Mouse (Mus musculus) ovary, postnatal 10 days (tissue): Measurements from ENCODE around the gene Cntn2.

Experiments used
- DNase-seq: peaks from one replicate; pipeline ENCODE4 v3.0.0; 2022; ENCODE audit warnings: low spot score

Cntn2 gene

DNA sequence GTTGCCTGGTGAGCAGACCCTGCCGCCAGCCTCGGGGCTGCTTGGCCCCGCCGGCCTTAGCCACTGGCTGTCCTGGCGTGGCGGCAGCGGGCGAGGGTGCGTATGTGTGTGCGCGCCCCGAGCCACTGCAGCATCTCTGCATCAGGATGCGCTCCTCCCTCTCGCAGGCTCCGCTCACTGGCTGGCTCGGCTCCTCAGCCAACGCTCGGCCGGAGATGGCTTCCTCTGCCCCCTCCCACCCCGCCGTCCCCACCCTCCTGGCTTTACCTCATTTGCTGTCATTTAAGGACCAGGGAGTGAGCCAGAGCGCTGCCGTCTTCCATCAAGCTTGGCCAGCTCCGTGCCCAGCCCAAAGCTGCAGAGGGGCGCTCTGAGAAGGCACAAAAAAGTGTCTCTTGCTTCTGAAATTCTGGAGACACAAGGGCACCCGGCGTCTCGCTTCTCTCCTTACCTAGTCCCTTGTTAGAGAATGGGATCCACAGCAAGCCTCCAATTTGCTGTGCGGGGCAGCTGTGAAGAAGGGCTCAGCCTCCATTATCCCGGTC lies at the start of gene Cntn2:
Cntn2 (minus strand) TSS at position 495 of the 545 bp plus-strand sequence.
- DNase-seq = no peak

DNA sequence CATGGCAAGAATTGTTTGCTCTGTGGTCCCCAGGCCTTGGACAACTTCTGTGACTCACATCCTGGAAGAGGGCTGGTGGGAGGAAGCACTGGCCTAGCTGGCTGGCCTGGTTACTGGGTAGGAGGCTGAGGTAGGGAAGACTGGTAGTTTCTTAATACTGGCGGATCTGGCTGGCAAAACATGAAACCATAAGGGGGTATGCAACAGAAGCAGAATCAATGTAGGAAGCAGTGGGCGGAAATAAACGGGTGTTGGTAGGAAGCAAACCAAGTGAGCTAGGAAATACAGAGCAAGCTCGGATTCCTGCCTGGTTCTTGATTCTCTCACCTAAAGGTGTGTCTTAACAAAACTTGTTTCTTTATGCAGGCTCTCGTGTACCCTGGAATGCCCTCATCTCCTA lies 49.1 kb upstream of the Cntn2 start:
- DNase-seq = no peak

DNA sequence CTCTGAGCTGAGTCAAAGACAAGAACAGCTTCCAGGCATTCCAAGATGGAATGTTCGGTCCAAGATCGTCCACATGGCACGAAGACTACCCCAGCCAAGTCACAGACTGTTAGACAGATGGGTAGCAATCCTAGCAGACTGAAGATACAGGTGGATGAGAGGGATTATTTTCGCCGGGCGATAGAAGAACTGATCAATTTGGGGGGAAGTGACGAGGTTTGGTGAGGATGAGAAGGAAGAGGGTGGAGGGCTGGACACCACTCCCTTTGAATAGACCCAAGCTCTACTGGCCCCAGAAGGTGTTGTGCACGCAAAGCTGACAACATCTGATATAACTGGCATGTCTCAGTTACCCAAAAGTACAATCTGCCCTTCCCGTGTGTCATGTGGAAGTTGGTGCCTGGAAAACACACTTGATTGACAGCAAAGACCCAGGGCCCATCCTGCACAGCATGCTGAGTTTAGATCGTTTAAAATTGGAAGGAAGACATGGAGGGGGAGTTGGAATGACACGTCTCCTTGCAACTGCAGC lies 48.4 kb upstream of the Cntn2 start:
- no peak for DNase-seq

DNA sequence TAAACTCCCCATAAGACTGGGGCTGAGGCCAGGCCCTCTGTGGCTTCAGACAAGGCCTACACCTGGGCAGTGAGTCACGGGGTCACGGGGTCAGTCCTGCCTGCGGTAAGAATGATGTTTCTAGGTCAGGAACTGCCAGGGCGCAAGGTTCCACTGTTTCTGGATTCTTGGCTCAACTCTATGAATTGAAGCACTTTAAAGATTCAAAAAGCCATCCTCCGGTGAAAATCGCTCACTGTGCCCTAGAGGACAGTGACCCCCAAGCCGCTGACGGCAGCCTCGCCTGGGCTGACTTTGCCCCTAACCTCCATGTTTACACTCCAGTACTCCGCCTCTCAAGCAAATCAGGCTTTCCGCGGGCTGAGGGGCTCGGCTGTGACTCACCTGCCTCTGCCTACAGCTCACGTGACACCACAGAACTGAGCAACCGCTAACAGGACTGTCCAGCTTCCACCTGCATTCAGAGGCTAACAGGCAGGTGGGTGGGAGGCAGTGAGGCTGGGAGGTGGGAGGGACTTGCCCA lies 43.7 kb upstream of the Cntn2 start:
- DNase-seq = no peak

DNA sequence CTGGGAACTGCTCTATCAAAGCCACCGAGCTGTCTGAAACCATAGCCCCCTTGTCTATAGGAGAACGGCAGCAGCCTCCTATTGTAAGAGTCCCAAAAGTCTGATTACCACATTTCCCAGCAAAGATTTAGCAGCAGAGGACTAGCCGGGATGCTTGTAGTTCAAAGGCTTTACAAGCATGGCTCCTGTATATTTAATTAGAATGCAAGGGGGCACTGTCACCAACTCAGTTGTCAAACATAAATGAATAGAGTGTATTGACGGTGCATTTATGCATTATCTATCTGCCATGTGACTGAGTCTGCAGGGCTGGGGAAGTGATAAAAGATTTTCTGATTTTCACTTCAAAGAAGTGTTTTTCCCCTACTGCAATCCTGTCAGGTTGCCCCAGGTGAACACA lies 42.3 kb upstream of the Cntn2 start:
- no peak for DNase-seq

DNA sequence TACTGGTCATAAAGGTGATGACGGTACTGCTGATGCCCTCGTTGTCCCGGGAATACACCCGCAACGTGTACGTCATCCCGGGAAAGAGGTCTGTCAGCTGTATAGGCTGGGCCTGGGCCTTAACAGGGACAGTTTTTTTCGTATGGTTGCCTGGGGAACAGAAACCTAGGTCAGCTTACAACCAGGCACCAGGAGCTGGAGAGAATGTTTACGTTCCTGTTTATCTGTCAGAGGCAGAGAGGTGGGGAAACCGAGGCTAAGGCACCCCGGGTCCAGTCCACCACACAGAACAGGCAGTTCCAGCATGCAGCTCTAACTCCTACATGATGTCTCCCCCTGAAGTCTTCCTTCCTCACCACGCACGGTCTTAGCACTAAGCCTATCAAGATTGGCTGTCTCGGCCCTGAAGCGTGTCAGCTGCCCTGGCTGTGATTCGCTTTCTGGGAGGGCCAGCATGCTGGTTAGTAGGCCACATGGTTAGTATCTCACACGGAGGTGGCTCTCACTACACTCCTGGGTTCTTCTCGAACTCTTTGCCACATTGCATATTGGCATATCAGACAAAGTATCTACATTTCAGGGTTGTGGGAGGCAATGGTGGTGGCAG lies 40.0 kb upstream of the Cntn2 start:
- no peak for DNase-seq

DNA sequence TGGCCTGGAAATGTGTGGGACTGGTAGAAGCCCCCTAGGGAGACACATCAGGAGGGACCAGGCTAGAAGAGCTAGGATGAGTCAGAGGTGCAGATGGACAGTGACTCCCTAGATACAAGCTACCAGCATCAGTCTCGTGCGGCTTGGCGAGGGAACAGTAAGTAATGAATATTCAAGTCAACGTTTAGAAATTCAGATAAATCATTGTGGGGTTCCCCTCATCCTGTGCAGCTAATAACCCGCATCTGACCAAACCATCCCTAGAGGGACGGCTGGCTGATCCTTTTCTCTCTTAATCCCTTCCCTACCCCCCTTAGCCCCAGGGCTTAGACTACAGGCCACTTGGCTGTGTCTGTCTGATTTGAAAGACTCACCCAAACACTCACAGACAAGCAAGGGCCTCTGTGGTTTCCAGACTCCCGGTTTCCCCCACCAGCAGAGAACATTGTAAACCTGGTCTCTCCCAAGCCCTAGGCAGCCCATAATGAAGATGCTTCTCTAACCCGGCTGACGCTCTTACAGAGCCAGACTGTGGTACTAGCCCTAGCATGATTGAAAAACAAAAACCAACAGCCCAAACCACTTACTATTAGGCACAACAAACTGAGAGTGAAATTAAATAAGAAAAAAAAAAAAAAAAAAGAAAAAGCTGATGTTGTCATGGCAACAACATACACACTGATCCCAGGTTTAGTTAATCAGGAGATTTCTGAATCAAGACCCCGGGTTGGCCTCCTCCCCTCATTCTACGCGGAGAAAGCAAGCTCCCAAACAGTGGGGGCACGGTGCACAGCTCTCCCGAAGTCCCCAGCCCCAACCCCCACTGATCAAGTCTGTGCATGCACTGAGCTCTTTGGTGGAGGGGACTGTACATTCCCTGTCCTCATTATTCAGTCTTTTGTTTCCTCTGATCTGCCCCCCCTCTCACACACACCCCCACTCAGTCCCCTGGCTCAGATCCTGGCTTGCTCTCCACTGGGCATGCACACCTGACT lies 39.1 kb upstream of the Cntn2 start:
- DNase-seq = no peak

DNA sequence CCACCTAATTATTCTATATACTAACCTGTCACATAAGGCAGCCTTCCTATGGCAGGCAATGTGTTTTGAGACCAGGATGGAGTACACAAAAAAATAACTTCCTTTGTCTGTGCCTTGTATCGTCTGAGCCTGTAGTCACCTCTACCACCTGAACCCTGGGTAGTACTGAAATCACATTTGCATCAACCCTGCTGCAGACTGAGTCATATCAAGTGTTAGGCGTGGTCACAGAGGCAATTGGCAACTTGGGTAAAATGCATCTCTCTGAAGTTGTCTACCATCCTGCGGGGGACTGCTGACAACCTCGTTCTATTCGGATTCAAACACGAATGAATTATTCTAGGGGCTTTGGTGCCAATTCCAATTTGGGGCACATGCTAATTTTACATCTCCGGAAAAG lies 37.0 kb upstream of the Cntn2 start:
- DNase-seq = no peak

DNA sequence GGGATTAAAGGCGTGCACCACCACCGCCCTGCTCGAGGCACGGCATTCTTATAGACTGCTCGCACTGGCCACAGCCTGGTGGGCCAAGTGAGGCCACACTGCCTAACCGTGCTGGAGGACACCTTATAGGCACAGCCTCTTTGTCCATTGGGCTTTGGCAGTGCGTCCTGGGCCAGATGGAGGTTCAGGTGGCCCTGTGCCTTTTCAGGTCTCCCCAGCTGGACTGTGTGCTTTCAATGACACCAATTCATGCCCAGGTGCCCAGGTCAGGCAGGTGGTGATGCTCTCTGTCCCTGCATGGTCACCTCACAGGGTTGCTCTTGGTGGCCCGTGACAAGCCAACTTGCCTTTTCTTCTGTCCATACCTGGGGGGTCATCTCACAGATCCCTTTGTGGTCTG lies 33.8 kb upstream of the Cntn2 start:
- no peak for DNase-seq

DNA sequence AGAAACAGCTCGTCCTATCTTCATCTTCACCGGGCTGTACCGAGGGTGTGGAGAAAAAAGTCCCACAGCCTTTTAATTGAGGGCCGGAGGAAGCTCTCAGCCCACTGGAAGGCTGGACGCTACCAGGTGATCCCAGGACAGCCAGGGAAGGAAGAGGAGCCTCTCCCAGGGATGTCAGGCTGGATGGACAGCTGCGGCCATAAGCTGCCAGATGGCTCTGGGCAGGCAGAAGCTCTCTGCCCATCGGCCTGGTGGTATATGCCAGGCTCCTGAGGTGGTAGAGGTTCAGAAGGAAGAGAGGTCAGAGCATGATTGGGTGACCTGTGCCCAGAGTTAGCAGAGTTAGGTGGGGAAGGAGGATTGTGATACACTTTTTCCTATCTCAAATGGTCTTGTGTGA lies 29.8 kb upstream of the Cntn2 start:
- no peak for DNase-seq

DNA sequence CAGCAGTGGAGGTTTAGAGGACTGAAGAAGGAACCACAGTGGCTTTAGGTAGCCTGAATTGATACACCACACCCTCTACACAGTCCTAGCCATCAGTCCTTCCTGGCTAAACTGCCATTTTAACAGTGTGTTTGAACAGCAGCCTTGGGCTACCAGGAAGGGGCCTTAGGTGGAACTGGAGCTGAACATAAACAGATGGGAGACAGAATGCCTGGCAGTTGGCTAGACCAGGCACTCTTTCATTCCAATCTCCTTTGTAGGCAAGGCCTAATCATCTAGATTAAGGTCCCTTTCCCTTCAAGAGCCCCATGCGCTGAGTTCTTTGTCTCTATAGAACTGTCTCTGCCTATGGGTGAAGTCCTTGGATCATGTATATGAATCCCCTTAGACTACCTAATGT lies 28.6 kb upstream of the Cntn2 start:
- DNase-seq = no peak

DNA sequence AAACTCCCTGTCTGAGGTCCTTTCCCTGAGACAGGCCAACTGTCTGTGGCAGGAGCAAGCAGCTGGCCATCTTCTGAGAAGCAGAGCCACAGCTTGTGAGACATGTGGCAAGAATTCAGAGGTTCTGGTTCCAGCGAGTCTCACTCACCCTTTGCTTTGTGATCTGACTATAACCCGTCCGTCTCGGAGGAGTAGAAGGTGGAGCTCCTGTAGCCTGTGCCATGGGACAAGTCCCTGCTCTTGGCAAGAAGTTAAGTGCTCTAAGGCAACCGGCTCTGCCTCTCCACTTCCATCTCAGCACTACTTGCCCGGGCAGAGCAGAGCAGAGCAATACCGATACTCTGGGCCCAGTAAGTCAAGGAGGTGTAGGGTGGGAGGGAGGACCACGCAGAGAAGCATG lies 27.9 kb upstream of the Cntn2 start:
- DNase-seq = no peak

DNA sequence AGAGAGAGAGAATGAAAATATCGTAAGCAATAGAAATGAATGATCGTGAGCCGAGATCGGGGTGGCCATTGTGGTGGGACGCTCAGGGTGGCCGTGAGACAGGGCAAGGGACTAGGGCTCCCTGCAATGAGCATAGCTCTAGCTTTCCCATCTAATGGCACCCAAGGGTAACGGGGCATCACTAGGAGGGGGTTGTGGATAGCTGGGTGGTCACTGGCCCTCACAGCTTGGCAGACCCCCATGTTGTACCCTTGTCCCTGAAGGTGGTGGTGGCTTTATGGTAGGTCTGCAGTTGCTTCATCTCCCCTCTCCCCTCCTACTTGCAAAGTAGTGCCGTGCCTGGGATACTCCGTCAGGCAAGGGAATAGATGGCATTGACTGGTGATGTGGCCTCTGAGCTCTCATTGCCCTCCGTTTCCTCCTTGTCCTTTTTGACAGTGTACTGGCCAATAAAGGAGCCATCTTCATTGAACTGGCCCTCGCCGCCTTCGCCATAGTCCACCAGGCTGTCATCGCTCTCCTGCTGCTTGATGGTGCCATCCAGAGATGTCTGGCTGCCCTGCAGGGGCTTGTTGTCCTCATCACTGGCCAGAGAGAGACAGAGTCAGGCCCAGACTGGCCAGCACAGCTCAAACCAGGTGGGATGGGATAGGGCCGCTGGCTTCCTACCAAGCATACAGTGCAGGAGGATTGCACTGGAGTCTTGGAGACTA lies 27.2 kb upstream of the Cntn2 start:
- DNase-seq = no peak

DNA sequence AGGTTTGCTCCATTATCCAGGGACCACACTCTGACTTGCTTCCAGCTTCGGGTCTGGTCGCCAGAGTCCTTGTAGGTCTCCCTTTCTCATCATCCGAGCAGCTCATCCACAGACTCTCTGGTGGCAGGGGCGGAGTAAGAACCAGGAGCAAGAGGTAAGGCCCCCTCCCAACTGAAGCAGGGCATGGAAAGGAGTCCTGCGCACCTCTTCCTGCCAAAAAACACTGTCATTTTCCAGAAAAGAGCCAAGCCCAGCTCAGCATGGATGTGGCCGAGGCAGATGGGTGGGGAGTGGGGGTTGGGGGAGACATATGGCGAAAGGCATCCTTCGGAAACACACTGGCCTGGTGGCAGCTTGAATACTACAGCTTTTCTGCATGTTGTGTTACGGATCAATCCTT lies 26.5 kb upstream of the Cntn2 start:
- no peak for DNase-seq

DNA sequence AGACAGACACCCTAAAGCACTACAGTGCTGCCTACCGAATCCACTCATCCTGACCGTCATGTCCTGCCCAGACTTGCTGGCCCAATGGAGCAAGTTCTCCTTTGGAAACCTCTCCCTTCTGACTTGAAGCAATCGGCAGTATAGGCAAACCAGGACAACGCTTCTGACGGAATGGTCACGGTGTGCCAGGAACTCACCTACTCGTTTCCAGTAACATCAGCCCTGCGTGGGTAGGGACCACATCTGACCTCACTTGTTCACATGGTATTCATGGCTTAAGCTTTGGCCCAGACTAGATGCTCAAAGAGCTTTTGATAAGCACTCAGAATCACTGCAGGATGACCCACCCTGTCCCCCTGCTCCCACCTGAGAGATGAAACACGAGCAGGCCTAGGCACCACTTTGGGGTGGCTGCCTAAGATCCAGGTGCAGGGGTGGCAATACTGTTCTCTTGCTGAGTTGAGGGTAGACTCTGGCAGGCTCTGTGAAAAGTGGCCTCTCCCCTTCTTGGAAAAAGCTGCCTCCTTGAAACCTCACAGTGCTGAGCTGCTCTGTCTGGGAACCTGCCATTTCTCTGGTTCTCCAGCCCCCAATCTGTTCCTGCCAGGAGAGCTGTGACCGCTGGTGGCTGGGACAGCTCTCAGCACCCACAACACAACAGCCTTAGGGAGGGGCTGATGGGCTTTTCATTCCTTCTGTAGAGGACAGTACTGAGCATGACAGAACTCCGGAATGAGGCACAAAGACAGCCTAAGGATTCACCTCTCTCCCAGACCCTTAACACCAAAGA lies 24.5 kb upstream of the Cntn2 start:
- DNase-seq = no peak

DNA sequence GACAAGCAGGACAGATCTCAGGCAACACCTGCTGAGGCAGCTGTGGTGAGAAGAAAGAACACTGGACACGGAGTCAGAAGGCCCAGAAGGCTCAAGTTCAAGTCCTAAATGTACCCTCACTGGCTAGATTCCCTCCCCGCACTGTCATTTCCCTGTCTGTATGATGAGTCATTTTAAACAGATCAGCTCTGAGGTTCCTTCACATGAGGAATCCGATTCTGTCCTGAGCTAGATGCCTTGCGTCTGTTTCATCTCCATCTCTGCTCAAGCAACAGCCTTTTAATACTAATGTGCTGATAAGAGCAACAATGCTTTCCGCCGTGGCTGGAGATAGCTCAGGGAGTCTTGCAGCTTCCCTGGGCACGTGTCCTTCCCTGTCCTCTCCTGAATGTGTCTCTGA lies 22.7 kb upstream of the Cntn2 start:
- DNase-seq = no peak

DNA sequence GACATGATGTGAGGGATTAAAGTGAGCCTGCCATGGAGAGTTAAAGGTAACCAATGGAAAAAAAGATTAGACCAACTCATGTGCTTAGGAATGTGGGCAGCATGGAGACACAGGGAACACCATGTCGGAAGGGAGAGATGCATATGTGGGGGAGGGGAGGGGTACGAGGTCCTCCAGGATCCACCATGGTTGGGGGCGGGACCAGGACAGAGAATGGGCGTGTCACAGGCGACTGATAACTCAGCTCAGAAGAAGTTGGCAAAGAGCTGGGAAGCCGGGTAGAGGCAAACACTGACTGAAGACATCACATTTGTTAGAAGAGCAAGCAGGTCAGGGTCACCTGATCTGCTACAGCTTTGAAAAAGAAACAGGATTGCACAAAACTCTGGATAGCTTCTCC lies 21.9 kb upstream of the Cntn2 start:
- DNase-seq = no peak

DNA sequence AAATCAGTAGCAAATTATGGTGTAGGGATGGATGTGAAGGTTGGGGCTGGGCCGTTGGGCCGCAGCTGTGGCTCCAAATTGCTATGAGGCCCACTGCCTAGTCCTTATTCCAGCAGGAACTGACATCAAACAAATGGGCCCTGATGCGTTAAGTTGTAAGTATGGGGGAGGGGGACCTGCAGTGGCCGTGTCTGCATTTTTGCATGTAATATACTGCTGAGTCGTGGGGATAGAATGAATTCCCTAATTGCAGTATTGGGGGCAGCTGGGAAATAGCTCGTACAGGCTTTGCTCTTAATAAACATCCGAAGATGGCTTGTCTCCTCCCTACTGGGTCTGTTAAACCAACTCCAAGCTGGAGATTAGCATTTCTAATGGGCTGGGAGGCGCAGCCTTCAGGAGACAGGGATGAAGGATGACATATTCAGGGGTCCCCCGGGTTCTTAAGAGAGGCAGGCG lies 19.3 kb upstream of the Cntn2 start:
- DNase-seq = no peak

DNA sequence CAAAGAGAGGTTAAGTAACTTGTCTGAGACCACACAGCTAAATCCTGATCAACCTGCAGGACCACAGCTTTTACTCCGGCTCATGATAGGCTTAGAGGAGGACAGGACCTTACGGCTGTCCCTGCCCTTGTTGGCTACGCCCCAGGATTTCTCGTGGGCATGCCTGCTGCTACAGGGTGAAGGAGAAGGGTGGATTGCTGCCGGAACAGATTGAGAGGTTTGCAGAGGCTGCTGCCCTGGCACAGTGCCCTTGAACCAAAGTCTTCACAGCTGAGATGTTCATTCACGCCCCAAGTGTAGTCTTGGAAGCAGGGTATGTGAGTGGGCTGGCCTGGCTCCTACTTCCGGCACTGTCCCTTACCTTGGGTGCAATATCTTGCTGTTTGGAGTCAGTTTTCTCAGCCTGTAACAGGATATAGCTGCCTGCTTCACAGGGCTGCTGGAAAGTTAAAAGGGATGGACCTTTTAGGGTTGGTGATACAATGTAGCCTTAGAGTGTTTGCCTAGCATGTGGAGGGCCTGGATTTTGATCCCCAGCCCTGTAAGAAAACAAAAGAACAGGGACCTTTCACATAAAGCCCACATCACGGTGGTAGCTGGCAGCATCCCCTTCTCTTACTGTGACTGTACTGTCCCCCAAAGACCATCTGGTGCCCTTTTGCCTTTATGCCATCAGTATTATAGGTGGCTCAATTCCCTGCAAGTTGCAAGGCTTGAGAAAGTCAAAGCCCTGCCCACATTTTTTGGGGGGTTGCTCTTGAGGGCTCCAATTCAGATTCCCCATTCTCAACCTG lies 18.0 kb upstream of the Cntn2 start:
- no peak for DNase-seq

DNA sequence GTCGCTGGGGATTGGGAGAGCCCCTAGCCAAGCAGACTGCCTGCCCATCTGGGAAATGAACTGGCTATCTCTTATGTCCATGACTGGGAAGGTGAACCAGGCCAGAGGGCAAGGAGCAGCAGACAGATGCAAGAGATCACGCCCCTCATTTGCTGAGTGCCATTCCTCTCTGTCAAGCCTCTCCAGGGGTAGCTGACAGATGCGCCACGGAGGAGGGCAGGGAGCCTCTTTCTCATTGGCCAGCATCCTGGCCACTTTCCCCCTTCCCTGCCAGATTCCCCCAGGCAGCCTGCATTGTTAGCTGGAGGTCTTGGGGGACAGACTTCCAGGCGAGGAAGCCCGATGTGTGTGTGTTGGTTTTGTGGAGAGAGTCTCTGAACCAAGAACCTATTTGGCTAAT lies 16.0 kb upstream of the Cntn2 start:
- no peak for DNase-seq
